Mouse (Mus musculus): ENCODE data around the gene Fgf3. TPM values are rescaled to one million over a fixed set of nuclear protein-coding genes. Genes with fewer than 3 reads are reported as not detected.

The Fgf3 gene
- total RNA-seq, 2 experiments from 2014 or later: not detected

Other genes with a start within 250 kb of the Fgf3 start
- gene Ano1, start 86.1 kb upstream of the Fgf3 start, total RNA-seq (2021): 1 to 10 TPM; 3.6 to 5.0 TPM
- not detected for gene Fgf4, start 9.3 kb downstream of the Fgf3 start, total RNA-seq (2021)
- not detected for gene Fgf15, start 58.4 kb downstream of the Fgf3 start, total RNA-seq (2021)
- gene LTO1, start 77.0 kb downstream of the Fgf3 start, total RNA-seq (2021): 10 to 100 TPM; 27.8 to 32.4 TPM
- 10 to 100 TPM; 27.7 to 37.3 TPM for gene Ccnd1, start 101.8 kb downstream of the Fgf3 start, total RNA-seq (2021)

Data from layer of hippocampus, postnatal 10 days (tissue).